Mouse (Mus musculus): ENCODE results near the gene Zfp46. TPM values are rescaled to one million over a fixed set of nuclear protein-coding genes. Genes with fewer than 3 reads are reported as not detected.

Zfp46 gene
- total and polyA plus RNA-seq, 3 experiments = 5.9 to 6.6 TPM; not detected in 1

DNA sequence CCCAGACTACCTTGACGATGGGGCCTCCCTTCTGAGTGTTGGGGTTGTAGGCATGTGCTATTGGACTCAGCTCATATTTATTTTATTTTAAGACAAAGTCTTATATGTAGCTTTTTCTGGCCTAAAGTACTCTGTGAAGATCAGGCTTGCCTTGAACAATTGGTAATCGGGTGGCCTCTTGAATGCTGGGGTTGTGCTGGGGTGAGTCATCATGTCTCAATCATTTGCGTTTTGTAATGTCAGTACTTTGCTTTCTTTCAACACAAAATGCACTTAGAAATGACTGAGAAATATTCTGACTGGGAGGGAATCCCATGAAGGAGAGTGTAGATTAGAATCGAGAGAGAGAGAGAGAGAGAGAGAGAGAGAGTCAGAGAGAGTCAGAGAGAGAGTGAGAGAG is 35.5 kb downstream of the Zfp46 start:
- no peak overlapping the region for H3K4me3 ChIP-seq (ENCODE audit: control insufficient read depth in 1 of 2, insufficient read depth in 1 of 2, low read depth in 2 of 2, low read length in 2 of 2)
- no peak for DNase-seq (ENCODE audit: low read depth, low spot score)
- H3K79me2 ChIP-seq (ENCODE audit: control insufficient read depth, insufficient read depth, low read length, poor library complexity) = peaks cover 25% of the 10 kb centered on the region
- no peaks in the 10 kb centered on the region for H3K4me1 ChIP-seq (ENCODE audit: control insufficient read depth in 1 of 2, insufficient read depth in 2 of 2, low read length in 2 of 2)
- H3K9ac ChIP-seq (ENCODE audit: control insufficient read depth, low read depth, low read length, poor library complexity, severe bottlenecking) = no peak overlapping the region
- H3K27me3 ChIP-seq (ENCODE audit: control insufficient read depth in 1 of 2, insufficient read depth in 2 of 2, low read length in 2 of 2) = no peaks in the 10 kb centered on the region
- peaks cover 1 to 54% of the 10 kb centered on the region in 2 experiments for H3K36me3 ChIP-seq (ENCODE audit: control insufficient read depth in 1 of 2, insufficient read depth in 2 of 2, low read length in 2 of 2)
- H3K9me3 ChIP-seq (replicated peaks; ENCODE audit: insufficient read depth, low read length) = no peaks in the 10 kb centered on the region
- TF ChIP-seq NRF1 (IDR thresholded peaks at IDR 0.05; ENCODE audit: insufficient read depth, low read depth, low read length, poor library complexity, severe bottlenecking) = no peak
- TF ChIP-seq BHLHE40 (IDR thresholded peaks at IDR 0.05; ENCODE audit: borderline replicate concordance, low read depth, low read length) = no peak
- no peak for TF ChIP-seq TBP (IDR thresholded peaks at IDR 0.05; ENCODE audit: low read depth, low read length)
- TF ChIP-seq EP300 (IDR thresholded peaks at IDR 0.05; ENCODE audit: low read depth in 1 of 2, low read length in 2 of 2) = no peak
- no peak for TF ChIP-seq ZMIZ1 (IDR thresholded peaks at IDR 0.05; ENCODE audit: low read depth, low read length)
- no peak for TF ChIP-seq KAT2A (conservative IDR thresholded peaks at IDR 0.05; ENCODE audit: low read depth, low read length)
- no peak for TF ChIP-seq MAZ (IDR thresholded peaks at IDR 0.05; ENCODE audit: low read depth, low read length)
- TF ChIP-seq MEF2A (IDR thresholded peaks at IDR 0.05; ENCODE audit: extremely low read depth, insufficient replicate concordance, low read depth, low read length, poor library complexity, severe bottlenecking) = no peak
- TF ChIP-seq MYB (IDR thresholded peaks at IDR 0.05; ENCODE audit: low read depth, low read length) = no peak
- TF ChIP-seq USF2 (IDR thresholded peaks at IDR 0.05; ENCODE audit: borderline replicate concordance in 1 of 2, insufficient read depth in 1 of 2, low read depth in 1 of 2, low read length in 2 of 2) = no peak
- TF ChIP-seq NELFE (IDR thresholded peaks at IDR 0.05; ENCODE audit: low read depth, low read length) = no peak
- no peak for TF ChIP-seq ELF1 (IDR thresholded peaks at IDR 0.05; ENCODE audit: low read depth, low read length)
- no peak for TF ChIP-seq CHD2 (IDR thresholded peaks at IDR 0.05; ENCODE audit: low read length)
- no peak for TF ChIP-seq ZNF384 (IDR thresholded peaks at IDR 0.05; ENCODE audit: low read depth, low read length)
- no peak for TF ChIP-seq MAFK (IDR thresholded peaks at IDR 0.05; ENCODE audit: borderline replicate concordance, low read depth, low read length)
- TF ChIP-seq TAL1 (IDR thresholded peaks at IDR 0.05; ENCODE audit: low read length) = no peak
- TF ChIP-seq ETS1 (IDR thresholded peaks at IDR 0.05; ENCODE audit: low read depth, low read length) = no peak
- no peak overlapping the region for H3K27ac ChIP-seq (ENCODE audit: control insufficient read depth, low read depth, low read length)

DNA sequence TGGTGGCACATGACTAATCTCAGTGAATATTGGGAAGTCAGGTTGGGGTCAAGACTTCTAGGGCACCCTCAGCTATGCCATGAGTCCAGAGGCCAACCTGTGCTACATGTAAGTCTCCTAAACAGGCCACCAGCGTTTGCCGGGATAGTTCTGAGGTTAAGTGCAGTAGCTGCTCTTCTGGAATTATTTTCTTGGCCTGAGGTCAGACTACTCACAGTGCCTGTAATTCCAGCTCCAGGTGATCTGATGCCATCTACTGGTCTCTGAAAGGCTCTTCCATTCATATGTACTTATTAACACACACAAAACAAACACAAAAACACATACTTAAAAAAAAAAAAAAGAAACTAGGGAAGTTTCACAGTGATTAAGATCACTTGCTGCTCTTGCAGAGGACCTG is 39.7 kb downstream of the Zfp46 start:
- no peak for DNase-seq (ENCODE audit: low read depth, low spot score)
- Histone ChIP-seq H3K9ac (ENCODE audit: control insufficient read depth, low read depth, low read length, poor library complexity, severe bottlenecking) (no peak overlapping the region), H3K27ac (ENCODE audit: control insufficient read depth, low read depth, low read length) (no peak overlapping the region), H3K4me3 (ENCODE audit: control insufficient read depth in 1 of 2, insufficient read depth in 1 of 2, low read depth in 2 of 2, low read length in 2 of 2) (no peak overlapping the region), H3K4me1 (ENCODE audit: control insufficient read depth in 1 of 2, insufficient read depth in 2 of 2, low read length in 2 of 2) (no peaks in the 10 kb centered on the region), H3K79me2 (ENCODE audit: control insufficient read depth, insufficient read depth, low read length, poor library complexity) (peaks cover 19% of the 10 kb centered on the region), H3K9me3 (replicated peaks; ENCODE audit: insufficient read depth, low read length) (no peaks in the 10 kb centered on the region), H3K36me3 (ENCODE audit: control insufficient read depth in 1 of 2, insufficient read depth in 2 of 2, low read length in 2 of 2) (peaks cover 0 to 51% of the 10 kb centered on the region in 2 experiments; a peak in 2 of 4 replicates), H3K27me3 (ENCODE audit: control insufficient read depth in 1 of 2, insufficient read depth in 2 of 2, low read length in 2 of 2) (no peaks in the 10 kb centered on the region)
- TF ChIP-seq POLR2AphosphoS2 (IDR thresholded peaks at IDR 0.05; ENCODE audit: low read length) = no peak
- TF ChIP-seq MYB (IDR thresholded peaks at IDR 0.05; ENCODE audit: low read depth, low read length) = no peak
- no peak for TF ChIP-seq TBP (IDR thresholded peaks at IDR 0.05; ENCODE audit: low read depth, low read length)
- TF ChIP-seq TAL1 (IDR thresholded peaks at IDR 0.05; ENCODE audit: low read length) = no peak
- TF ChIP-seq ZKSCAN1 (IDR thresholded peaks at IDR 0.05; ENCODE audit: low read depth, low read length) = no peak
- TF ChIP-seq ZMIZ1 (IDR thresholded peaks at IDR 0.05; ENCODE audit: low read depth, low read length) = no peak
- no peak for TF ChIP-seq BHLHE40 (IDR thresholded peaks at IDR 0.05; ENCODE audit: borderline replicate concordance, low read depth, low read length)
- no peak for TF ChIP-seq ELF1 (IDR thresholded peaks at IDR 0.05; ENCODE audit: low read depth, low read length)
- no peak for TF ChIP-seq USF2 (IDR thresholded peaks at IDR 0.05; ENCODE audit: borderline replicate concordance in 1 of 2, insufficient read depth in 1 of 2, low read depth in 1 of 2, low read length in 2 of 2)
- TF ChIP-seq MAFK (IDR thresholded peaks at IDR 0.05; ENCODE audit: borderline replicate concordance, low read depth, low read length) = no peak
- no peak for TF ChIP-seq GATA1 (IDR thresholded peaks at IDR 0.05; ENCODE audit: low read depth, low read length)
- TF ChIP-seq UBTF (IDR thresholded peaks at IDR 0.05; ENCODE audit: borderline replicate concordance, insufficient read depth, low read depth, low read length) = no peak
- no peak for TF ChIP-seq MAX (IDR thresholded peaks at IDR 0.05; ENCODE audit: low read length)

Measured in MEL (cell line).